Mouse (Mus musculus) forebrain, embryonic 11.5 days (tissue): Measurements from ENCODE around the gene Foxp3. TPM values are rescaled to one million over a fixed set of nuclear protein-coding genes. Genes with fewer than 3 reads are reported as not detected.

ENCODE experiments used
- ATAC-seq: fragments of 200-750 bp; cut with Nextera tagmentation; replicated peaks from 2 replicates; pipeline ENCODE4 v1.8.0; 2017; ENCODE audit warnings: moderate TSS enrichment; ENCODE audit not compliant: low FRiP score
- DNase-seq: peaks from one replicate; pipeline ENCODE4 v3.0.0-alpha.2; 2017; ENCODE audit warnings: low spot score
- H3K27ac ChIP-seq: fragments of 300-500 bp; sonication (generic); 2 replicates; pipeline ENCODE4 v1.5.1; 2014; ENCODE audit warnings: low read depth, low read length
- H3K27me3 ChIP-seq: fragments of 300-500 bp; sonication (generic); 2 replicates; pipeline ENCODE4 v1.6.1; 2014; ENCODE audit warnings: mild to moderate bottlenecking, low read length, mixed read lengths; ENCODE audit not compliant: control insufficient read depth, insufficient read depth
- H3K36me3 ChIP-seq: fragments of 300-500 bp; sonication (generic); 2 replicates; pipeline ENCODE4 v1.6.1; 2014; ENCODE audit warnings: mild to moderate bottlenecking, low read length, moderate library complexity, mixed read lengths; ENCODE audit not compliant: control insufficient read depth, insufficient read depth
- H3K4me1 ChIP-seq: fragments of 300-500 bp; sonication (generic); replicated peaks from 2 replicates; pipeline ENCODE4 v1.6.1; 2014; ENCODE audit warnings: low read length, mixed read lengths; ENCODE audit not compliant: control insufficient read depth, insufficient read depth
- H3K4me2 ChIP-seq: fragments of 300-500 bp; sonication (generic); 2 replicates; pipeline ENCODE4 v1.6.1; 2014; ENCODE audit warnings: low read depth, mild to moderate bottlenecking, low read length, moderate library complexity, mixed read lengths; ENCODE audit not compliant: severe bottlenecking
- H3K4me3 ChIP-seq: fragments of 300-500 bp; sonication (generic); 2 replicates; pipeline ENCODE4 v1.5.1; 2014; ENCODE audit warnings: low read depth, low read length
- H3K9ac ChIP-seq: fragments of 300-500 bp; sonication (generic); 2 replicates; pipeline ENCODE4 v1.6.1; 2014; ENCODE audit warnings: low read length
- H3K9me3 ChIP-seq: fragments of 300-500 bp; sonication (generic); 2 replicates; pipeline ENCODE4 v1.6.1; 2016; ENCODE audit warnings: low read length, mixed read lengths; ENCODE audit not compliant: control insufficient read depth
- WGBS: fragments of 180-500 bp; shearing (Covaris S2); extraction: QIAGEN DNeasy Blood & Tissue Kit; methylation state at CpG from one replicate; pipeline ENCODE4 v1.1.7; 2014; 5-methylcytosine and 5-hydroxymethylcytosine counted together
- polyA plus RNA-seq: library from polyadenylated mRNA; unstranded; fragments of >200 nt; fragmentation: Nextera tagmentation; extraction: Ambion mirVana; gene quantifications from 2 replicates; pipeline ENCODE4 v1.2.1, GENCODE M21; 2014

Gene Foxp3
- polyA plus RNA-seq, 1 experiment from 2014 or later, result not detected

- ATAC-seq, result peak; percentile 95
- DNase-seq, result peak; percentile 85
- no peaks in the 10 kb centered on the region; the same call in 1 of the 2 replicates for H3K36me3 ChIP-seq
- H3K27ac ChIP-seq, result no peak within 1 kb of the TSS
- peak within 1 kb of the TSS; percentile 48 for H3K4me2 ChIP-seq
- no peaks in the 10 kb centered on the region for H3K4me1 ChIP-seq
- H3K9ac ChIP-seq, result peak within 1 kb of the TSS; percentile 57
- WGBS, result 22% methylated on average over 28 of the region's 28 CpGs
- H3K9me3 ChIP-seq, result no peaks in the 10 kb centered on the region
- H3K4me3 ChIP-seq, result peak within 1 kb of the TSS; percentile 39
- no peaks in the 10 kb centered on the region for H3K27me3 ChIP-seq
Observed at GRCm38 (mm10) chrX:7604879-7605574, 31.6 kb downstream of the Foxp3 start, which contains the start of gene Ccdc22. Gene Ccdc22 (minus strand): TSS chrX:7605517.

- Histone ChIP-seq H3K9ac (no peak overlapping the region), H3K36me3 (no peaks in the 10 kb centered on the region; the same call in 1 of the 2 replicates), H3K4me2 (0 out of 2 replicates have a peak overlapping the region, but pooled peaks have one; percentile 5), H3K4me3 (no peak overlapping the region), H3K4me1 (no peaks in the 10 kb centered on the region), H3K27me3 (no peaks in the 10 kb centered on the region), H3K9me3 (no peaks in the 10 kb centered on the region), H3K27ac (no peak overlapping the region)
- ATAC-seq (peak; percentile 28), DNase-seq (no peak)
- 51% methylated on average over 8 of the region's 8 CpGs for whole genome bisulfite sequencing
Observed at GRCm38 (mm10) chrX:7605575-7605941, 32.1 kb downstream of the Foxp3 start.

- no peaks in the 10 kb centered on the region for H3K4me1 ChIP-seq
- no peak for ATAC-seq
Observed at GRCm38 (mm10) chrX:7606783-7607182, 33.3 kb downstream of the Foxp3 start, which contains the start of gene Cacna1f. Gene Cacna1f (plus strand): TSS chrX:7607083.

DNA sequence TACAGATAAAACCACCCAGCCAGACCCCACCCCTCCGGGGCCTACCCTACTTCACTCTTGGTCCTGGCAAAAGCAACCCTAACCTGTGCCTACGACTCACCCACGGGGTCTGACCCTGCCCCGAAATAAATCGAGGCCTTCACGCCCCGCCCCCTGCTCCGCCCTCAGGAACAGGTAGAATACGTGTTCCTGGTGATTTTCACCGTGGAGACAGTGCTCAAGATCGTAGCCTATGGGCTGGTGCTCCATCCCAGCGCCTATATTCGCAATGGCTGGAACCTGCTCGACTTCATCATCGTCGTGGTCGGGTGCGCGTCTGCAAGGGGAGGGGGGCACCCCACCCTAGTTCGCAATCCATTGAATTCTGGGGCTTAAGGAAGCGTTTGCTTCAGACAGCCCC is 36.6 kb downstream of the Foxp3 start:
- no peaks in the 10 kb centered on the region for H3K27me3 ChIP-seq
- WGBS, result 19% methylated on average over 21 of the region's 21 CpGs
- no peaks in the 10 kb centered on the region for H3K36me3 ChIP-seq
- H3K9ac ChIP-seq, result no peak overlapping the region
- ATAC-seq (no peak), DNase-seq (no peak)
- peak overlapping the region; percentile 58 for H3K4me2 ChIP-seq
- no peak overlapping the region for H3K27ac ChIP-seq
- no peaks in the 10 kb centered on the region for H3K9me3 ChIP-seq
- peak overlapping the region; percentile 27 for H3K4me3 ChIP-seq
- no peaks in the 10 kb centered on the region for H3K4me1 ChIP-seq

More at GRCm38 (mm10) chrX:7606783-7607182, 33.3 kb downstream of the Foxp3 start, which contains the start of gene Cacna1f:
- 81% methylated on average over 6 of the region's 6 CpGs for WGBS
- no peaks in the 10 kb centered on the region for H3K27me3 ChIP-seq
- no peak within 1 kb of the TSS for H3K27ac ChIP-seq
- H3K4me2 ChIP-seq, result no peak within 1 kb of the TSS
- no peaks in the 10 kb centered on the region; the same call in 1 of the 2 replicates for H3K36me3 ChIP-seq
- H3K4me3 ChIP-seq, result no peak within 1 kb of the TSS
- DNase-seq, result no peak
- H3K9me3 ChIP-seq, result no peaks in the 10 kb centered on the region
- H3K9ac ChIP-seq, result no peak within 1 kb of the TSS

DNA sequence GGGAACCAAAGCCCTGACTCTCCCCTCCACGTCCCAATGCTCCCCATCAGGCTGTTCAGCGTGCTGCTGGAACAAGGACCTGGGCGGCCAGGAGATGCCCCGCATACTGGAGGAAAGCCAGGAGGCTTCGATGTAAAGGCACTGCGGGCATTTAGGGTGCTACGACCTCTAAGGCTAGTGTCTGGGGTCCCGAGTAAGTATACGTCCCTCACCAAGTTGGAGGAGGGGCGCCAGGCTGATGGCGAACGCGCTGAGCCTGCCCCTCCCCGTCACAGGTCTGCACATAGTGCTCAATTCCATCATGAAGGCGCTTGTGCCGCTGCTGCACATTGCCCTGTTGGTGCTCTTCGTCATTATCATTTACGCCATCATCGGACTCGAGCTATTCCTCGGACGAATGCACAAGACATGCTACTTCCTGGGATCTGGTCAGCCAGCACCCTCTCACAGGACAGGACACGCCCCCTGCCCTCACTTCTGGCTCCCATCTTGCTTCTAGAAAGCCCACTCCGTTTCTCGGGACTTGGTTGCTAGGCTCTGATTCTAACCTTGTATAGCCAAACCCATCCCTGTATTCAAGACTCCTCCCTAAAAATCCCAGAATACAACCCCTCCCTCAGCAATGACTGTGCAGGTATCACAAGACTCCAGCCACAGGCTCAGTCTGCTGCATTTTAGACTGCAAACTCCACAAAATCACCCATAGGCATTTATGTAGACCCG is 37.3 kb downstream of the Foxp3 start:
- Histone ChIP-seq H3K27ac (no peak overlapping the region), H3K4me2 (peak overlapping the region; percentile 58), H3K27me3 (no peaks in the 10 kb centered on the region), H3K4me3 (peak overlapping the region; percentile 27), H3K36me3 (no peaks in the 10 kb centered on the region), H3K4me1 (no peaks in the 10 kb centered on the region), H3K9me3 (no peaks in the 10 kb centered on the region), H3K9ac (no peak overlapping the region)
- DNase-seq (no peak), ATAC-seq (no peak)
- whole genome bisulfite sequencing, result 30% methylated on average over 26 of the region's 26 CpGs

- Histone ChIP-seq H3K36me3 (no peaks in the 10 kb centered on the region), H3K27ac (no peak overlapping the region), H3K4me1 (no peaks in the 10 kb centered on the region), H3K9me3 (no peaks in the 10 kb centered on the region), H3K4me2 (no peak overlapping the region), H3K4me3 (no peak overlapping the region), H3K9ac (no peak overlapping the region), H3K27me3 (no peaks in the 10 kb centered on the region)
- ATAC-seq (no peak), DNase-seq (no peak)
- 89% methylated on average over 12 of the region's 12 CpGs for WGBS
Observed at GRCm38 (mm10) chrX:7617889-7618551, 44.6 kb downstream of the Foxp3 start.

GRCm38 (mm10) chrX:7632560-7632959 is 59.1 kb downstream of the Foxp3 start:
- 95% methylated on average over 6 of the region's 6 CpGs for WGBS
- ATAC-seq, result no peak

GRCm38 (mm10) chrX:7635101-7635500 is 61.7 kb downstream of the Foxp3 start:
- Histone ChIP-seq H3K9me3 (no peaks in the 10 kb centered on the region), H3K36me3 (no peaks in the 10 kb centered on the region), H3K4me2 (no peak overlapping the region), H3K27me3 (no peaks in the 10 kb centered on the region), H3K4me3 (no peak overlapping the region), H3K9ac (no peak overlapping the region), H3K4me1 (no peaks in the 10 kb centered on the region), H3K27ac (no peak overlapping the region)
- ATAC-seq (no peak), DNase-seq (no peak)
- WGBS, result 77% methylated on average over 3 of the region's 3 CpGs

More at GRCm38 (mm10) chrX:7632560-7632959, 59.1 kb downstream of the Foxp3 start:
- Histone ChIP-seq H3K27ac (no peak overlapping the region), H3K9ac (no peak overlapping the region), H3K4me1 (no peaks in the 10 kb centered on the region), H3K4me2 (no peak overlapping the region), H3K36me3 (no peaks in the 10 kb centered on the region), H3K9me3 (no peaks in the 10 kb centered on the region), H3K4me3 (no peak overlapping the region), H3K27me3 (no peaks in the 10 kb centered on the region)
- DNase-seq, result no peak
